Mouse (Mus musculus) embryonic fibroblast, embryonic 13.5 days (primary cell): ENCODE measurements around the gene Ckap2l. TPM values are rescaled to one million over a fixed set of nuclear protein-coding genes. Genes with fewer than 3 reads are reported as not detected.

Source experiments
- H3K27ac ChIP-seq: 2 replicates; pipeline ENCODE4 v1.5.1; 2012; ENCODE audit warnings: low read length, control low read depth, inconsistent platforms; ENCODE audit not compliant: insufficient read depth
- H3K4me1 ChIP-seq: 2 replicates; pipeline ENCODE4 v1.6.1; 2011; ENCODE audit warnings: low read length; ENCODE audit not compliant: control insufficient read depth, insufficient read depth
- H3K4me3 ChIP-seq: 2 replicates; pipeline ENCODE4 v1.5.1; 2011; ENCODE audit warnings: mild to moderate bottlenecking, control low read depth, low read length; ENCODE audit not compliant: insufficient read depth
- CTCF ChIP-seq: IDR thresholded peaks from 2 replicates; pipeline ENCODE4 v1.5.1; 2011; ENCODE audit warnings: mild to moderate bottlenecking, control low read depth, low read length, moderate library complexity, borderline replicate concordance; ENCODE audit not compliant: insufficient read depth
- POLR2A ChIP-seq: IDR thresholded peaks from 2 replicates; pipeline ENCODE4 v1.6.1; 2011; ENCODE audit warnings: low read depth, mild to moderate bottlenecking, control low read depth, low read length, moderate library complexity
- polyA plus RNA-seq: library from polyadenylated mRNA; stranded (reverse); fragments of >200 nt; gene quantifications from 2 replicates; pipeline ENCODE4 v1.2.4, GENCODE M21; 2011; ENCODE audit warnings: low read depth; ENCODE audit not compliant: missing spikeins, insufficient read length

Ckap2l gene
- polyA plus RNA-seq, 1 experiment = 46.8 TPM

GRCm38 (mm10) chr2:129228571-129228970 lies 68.4 kb downstream of the Ckap2l start:
- H3K4me1 ChIP-seq = no peaks in the 10 kb centered on the region
- TF ChIP-seq POLR2A = no peak
- TF ChIP-seq CTCF = no peak
- H3K27ac ChIP-seq = no peak overlapping the region
- H3K4me3 ChIP-seq = no peak overlapping the region

DNA sequence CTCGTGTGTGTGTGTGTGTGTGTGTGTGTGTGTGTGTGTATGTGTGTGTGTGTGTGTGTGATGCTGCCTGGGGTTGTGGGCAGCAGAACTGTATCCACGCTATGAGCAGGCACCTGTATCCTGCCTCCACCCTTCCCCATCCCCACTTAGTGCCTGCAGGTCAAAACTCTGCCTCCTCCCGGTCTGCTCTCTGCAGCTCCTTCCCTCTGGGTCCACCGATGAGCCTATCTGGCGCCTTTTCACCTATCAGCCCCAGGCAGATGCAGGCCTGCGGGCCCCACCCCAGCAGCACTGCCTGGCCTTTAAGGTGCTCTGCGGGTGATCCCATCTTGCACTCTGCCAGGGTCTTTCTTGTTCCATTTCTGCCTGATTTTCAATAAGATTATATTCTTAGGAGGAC lies 69.3 kb downstream of the Ckap2l start:
- Histone ChIP-seq H3K27ac (no peak overlapping the region), H3K4me1 (no peaks in the 10 kb centered on the region), H3K4me3 (no peak overlapping the region)
- TF ChIP-seq CTCF (no peak), POLR2A (no peak)

DNA sequence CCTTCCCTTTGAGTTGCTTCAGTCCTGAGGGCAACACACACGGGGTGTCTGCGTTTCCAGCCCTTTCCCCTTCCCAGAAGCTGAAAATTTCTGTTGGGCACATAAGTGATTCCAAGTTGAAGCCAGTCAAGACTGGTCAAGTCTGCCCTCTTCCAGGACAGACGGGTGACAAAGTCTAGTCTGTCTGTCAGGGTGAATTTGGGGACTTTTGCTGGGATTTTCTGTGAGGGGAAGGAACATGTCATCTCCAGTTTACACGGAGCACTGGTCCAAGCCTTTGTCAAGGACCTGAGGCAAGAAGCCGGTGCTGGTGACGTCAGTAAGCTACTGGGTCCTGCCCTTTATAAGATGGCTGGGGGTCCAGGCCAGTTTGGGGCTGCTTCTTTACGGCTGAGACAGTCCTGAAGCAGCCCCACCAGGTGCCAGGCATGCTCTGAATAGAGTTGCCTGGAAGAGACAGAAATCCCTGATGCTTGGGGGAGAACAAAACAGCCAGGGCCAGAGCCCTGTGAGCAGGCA lies 69.9 kb downstream of the Ckap2l start:
- Histone ChIP-seq H3K4me1 (no peaks in the 10 kb centered on the region), H3K27ac (no peak overlapping the region), H3K4me3 (no peak overlapping the region)

GRCm38 (mm10) chr2:129226296-129226851 lies 70.6 kb downstream of the Ckap2l start:
- Histone ChIP-seq H3K27ac (no peak overlapping the region), H3K4me1 (no peaks in the 10 kb centered on the region), H3K4me3 (no peak overlapping the region)
- no peak for TF ChIP-seq CTCF
- no peak for TF ChIP-seq POLR2A

More for the DNA sequence above, 69.9 kb downstream of the Ckap2l start:
- TF ChIP-seq POLR2A (no peak), CTCF (no peak)

DNA sequence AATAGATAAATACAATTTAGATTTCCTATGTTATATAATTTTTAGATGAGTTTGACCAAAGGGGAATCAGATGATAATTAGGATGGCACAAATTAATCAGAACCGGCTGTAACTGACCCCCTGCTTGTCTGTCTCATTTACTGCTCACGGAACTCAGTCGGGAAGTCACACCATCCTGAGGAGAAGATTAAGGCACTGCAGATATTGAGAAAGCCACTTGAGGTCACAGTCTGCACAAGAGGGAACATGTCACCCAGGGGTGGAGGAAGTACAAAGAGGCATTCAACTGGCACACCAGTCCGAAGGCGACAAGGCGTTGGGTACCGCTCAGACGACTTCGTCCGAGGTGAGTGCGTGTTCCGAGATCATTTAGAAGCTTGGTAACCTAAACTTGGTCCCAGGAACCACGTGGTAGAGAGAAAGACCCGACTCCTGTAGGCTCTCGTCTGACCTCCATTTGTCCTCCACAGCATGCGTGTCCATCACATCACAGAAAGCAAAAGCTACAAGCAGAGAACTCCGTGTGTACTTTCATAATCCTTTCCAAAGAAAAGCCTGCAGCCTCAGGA lies 71.7 kb downstream of the Ckap2l start:
- H3K4me3 ChIP-seq = no peak overlapping the region
- H3K27ac ChIP-seq = no peak overlapping the region
- no peaks in the 10 kb centered on the region for H3K4me1 ChIP-seq
- TF ChIP-seq POLR2A (no peak), CTCF (no peak)

DNA sequence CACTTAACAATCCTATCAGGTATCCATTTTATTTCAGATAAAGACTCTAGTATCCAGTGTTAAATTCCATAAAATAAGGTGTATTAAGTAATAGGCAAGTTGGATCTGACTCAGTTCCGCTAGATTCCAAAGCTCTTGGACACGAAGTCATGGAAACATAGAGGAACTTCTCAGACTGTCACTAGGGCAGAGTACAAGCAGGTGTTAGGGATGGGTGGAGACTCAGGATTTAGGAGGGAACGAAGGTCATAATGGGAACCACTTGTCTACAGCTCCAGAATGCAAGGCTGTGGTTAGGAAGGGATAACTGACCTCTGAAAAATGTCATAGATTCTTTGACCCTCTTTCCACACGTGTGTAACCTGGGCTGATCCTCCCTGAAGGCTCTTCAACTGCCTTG lies 72.8 kb downstream of the Ckap2l start:
- TF ChIP-seq CTCF (no peak), POLR2A (no peak)
- Histone ChIP-seq H3K27ac (no peak overlapping the region), H3K4me1 (no peaks in the 10 kb centered on the region), H3K4me3 (no peak overlapping the region)

DNA sequence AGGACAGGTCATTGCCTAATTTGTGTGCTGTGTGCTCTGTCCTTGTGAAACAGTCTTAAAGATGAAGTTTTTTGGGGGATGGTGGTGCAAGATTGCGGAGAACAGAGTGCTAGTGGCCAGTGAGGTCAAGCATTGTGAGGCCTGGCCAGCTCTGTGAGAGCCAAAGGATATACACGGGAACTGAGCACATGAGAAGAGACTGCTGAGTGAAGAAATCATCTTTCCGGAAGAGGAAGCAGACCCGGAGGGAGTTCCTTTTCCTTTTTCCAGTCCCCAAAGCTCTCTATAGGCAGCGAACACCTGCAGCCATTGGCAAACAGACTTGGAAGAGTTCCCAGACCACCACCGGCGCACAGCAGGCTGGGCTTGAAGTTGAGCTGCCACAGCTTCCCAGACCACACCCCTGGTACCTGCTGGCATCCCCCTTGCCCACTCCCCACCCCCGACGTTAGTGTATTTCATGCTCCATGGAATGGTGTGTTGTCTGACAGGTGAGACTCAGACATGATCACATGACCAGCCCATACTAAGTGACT lies 75.8 kb downstream of the Ckap2l start:
- no peak overlapping the region for H3K27ac ChIP-seq

GRCm38 (mm10) chr2:129218537-129219105 lies 78.4 kb downstream of the Ckap2l start:
- no peak overlapping the region for H3K4me3 ChIP-seq
- H3K4me1 ChIP-seq = no peaks in the 10 kb centered on the region; the same call in 1 of the 2 replicates
- TF ChIP-seq POLR2A (no peak), CTCF (no peak)
- H3K27ac ChIP-seq = no peak overlapping the region

More for the DNA sequence above, 75.8 kb downstream of the Ckap2l start:
- no peak for TF ChIP-seq POLR2A
- no peak for TF ChIP-seq CTCF
- H3K4me3 ChIP-seq = no peak overlapping the region
- no peaks in the 10 kb centered on the region for H3K4me1 ChIP-seq

Other genes with a start within 250 kb of the Ckap2l start
- not detected in 2 replicates for gene Vinac1, start 249.0 kb downstream of the Ckap2l start, polyA plus RNA-seq
- gene Ttl, start 231.3 kb downstream of the Ckap2l start, polyA plus RNA-seq = 13.0 and 16.5 TPM in 2 replicates
- 15.0 and 16.0 TPM in 2 replicates for gene Polr1b, start 196.2 kb downstream of the Ckap2l start, polyA plus RNA-seq
- 15.2 and 18.2 TPM in 2 replicates for gene Chchd5, start 167.5 kb downstream of the Ckap2l start, polyA plus RNA-seq
- 141 and 186 TPM in 2 replicates for gene Slc20a1, start 98.4 kb downstream of the Ckap2l start, polyA plus RNA-seq
- gene Il1a, start 12.8 kb upstream of the Ckap2l start, polyA plus RNA-seq = not detected in 2 replicates
- not detected in 2 replicates for gene Il1b, start 73.9 kb upstream of the Ckap2l start, polyA plus RNA-seq
- gene F830045P16Rik, start 239.4 kb upstream of the Ckap2l start, polyA plus RNA-seq = not detected in 2 replicates